Mouse (Mus musculus) E14TG2a.4 (cell line): ENCODE results near the gene Camsap2.

Source experiments
- CTCF ChIP-seq: conservative IDR thresholded peaks from 2 replicates; pipeline ENCODE4 v1.5.1; 2014; ENCODE audit warnings: low read length
- NANOG ChIP-seq: IDR thresholded peaks from 2 replicates; pipeline ENCODE4 v1.6.1; 2014; ENCODE audit warnings: borderline replicate concordance, low read length, mixed read lengths
- POU5F1 ChIP-seq: IDR thresholded peaks from 2 replicates; pipeline ENCODE4 v1.6.1; 2014; ENCODE audit warnings: low read length, borderline replicate concordance

- TF ChIP-seq CTCF (no peak), NANOG (no peak), POU5F1 (no peak)
These were observed 2.2 kb upstream of the Camsap2 start for GRCm38 (mm10) chr1:136348137-136348536.
